Mouse (Mus musculus): ENCODE data around the gene Ap1m2. TPM values are rescaled to one million over a fixed set of nuclear protein-coding genes. Genes with fewer than 3 reads are reported as not detected.

Ap1m2 gene
- polyA plus RNA-seq, 1 experiment = 1.8 TPM

DNA sequence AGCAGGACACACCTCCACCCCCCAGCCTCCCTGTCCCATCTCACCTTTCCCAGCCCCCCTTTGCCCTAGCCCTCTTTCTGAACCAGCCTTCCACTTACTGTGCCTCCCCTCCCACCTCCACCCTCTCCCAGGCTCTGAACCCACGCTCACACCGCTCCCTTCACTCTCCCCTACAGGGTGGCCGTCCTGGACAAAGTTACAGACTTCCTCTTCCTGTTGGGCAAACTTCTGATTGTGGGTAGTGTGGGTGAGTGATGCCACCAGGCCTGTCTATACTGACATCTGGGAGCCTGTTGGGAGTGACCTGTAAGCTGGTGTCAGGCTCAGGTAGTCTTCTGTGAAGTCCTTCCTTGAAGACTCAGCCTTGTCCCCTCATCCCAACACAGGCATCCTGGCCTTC is 36.0 kb upstream of the Ap1m2 start:
- Histone ChIP-seq H3K4me1 (ENCODE audit: control insufficient read depth, insufficient read depth, low read length) (no peaks in the 10 kb centered on the region), H3K27me3 (ENCODE audit: control insufficient read depth, insufficient read depth, low read length) (no peaks in the 10 kb centered on the region), H3K27ac (ENCODE audit: insufficient read depth, low read length) (no peak overlapping the region), H3K4me3 (replicated peaks; ENCODE audit: insufficient read depth, low read depth, low read length) (no peak overlapping the region)
- TF ChIP-seq POLR2A (IDR thresholded peaks at IDR 0.05; ENCODE audit: borderline replicate concordance, insufficient read depth, low read length) = no peak
- TF ChIP-seq CTCF (IDR thresholded peaks at IDR 0.05; ENCODE audit: borderline replicate concordance, insufficient read depth, low read depth, low read length) = no peak
- 96% methylated on average over 3 of the region's 3 CpGs for WGBS
- no peak for DNase-seq

DNA sequence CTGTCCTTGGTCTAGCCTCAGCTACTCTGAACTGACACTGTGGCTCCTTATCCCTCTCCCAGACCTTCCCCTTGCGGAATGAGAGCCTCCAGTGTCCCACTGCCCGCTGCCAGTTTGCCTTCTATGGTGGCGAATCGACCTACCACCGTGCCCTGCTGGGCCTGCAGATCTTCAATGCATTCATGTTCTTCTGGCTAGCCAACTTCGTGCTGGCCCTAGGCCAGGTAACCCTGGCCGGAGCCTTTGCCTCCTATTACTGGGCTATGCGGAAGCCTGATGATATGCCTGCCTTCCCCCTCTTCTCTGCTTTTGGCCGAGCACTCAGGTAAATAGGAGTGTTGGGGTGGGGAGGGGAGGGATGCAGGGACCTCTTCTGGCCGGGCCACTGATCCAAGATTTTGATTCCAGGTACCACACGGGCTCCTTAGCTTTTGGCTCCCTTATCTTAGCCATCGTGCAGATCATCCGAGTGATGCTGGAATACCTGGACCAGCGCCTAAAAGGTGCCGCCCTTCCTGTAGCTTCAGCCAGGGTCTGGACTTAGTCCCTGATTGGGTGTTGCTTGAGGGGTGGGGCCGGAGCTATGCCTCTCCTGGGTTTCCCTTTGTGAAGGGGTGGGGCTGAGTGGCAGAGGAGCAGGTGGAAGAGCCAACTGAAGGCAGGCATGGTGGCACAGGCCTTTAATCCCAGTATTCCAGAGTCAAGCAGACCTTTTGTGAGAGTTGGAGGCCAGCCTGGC is 34.7 kb upstream of the Ap1m2 start:
- WGBS = 18% methylated on average over 16 of the region's 16 CpGs

DNA sequence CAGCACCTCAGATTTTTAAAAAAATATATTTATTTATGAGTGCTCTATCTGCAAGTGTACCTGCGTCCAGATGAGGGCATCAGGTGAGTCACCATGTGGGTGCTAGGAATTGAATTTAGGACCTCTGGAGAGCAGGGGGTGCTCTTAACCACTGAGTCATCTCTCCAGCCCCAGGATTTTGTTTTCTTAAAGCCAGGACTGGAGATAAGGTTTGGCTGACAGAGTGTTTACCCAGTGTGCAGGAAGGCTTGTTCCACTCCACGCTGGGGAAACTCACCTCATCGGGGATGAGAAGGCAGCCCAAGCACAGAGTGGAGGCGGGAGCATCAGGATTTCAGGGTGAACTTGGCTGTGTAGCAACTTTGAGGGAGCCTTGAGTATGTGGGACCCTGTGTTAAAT is 28.3 kb upstream of the Ap1m2 start:
- Histone ChIP-seq H3K4me1 (ENCODE audit: control insufficient read depth, insufficient read depth, low read length) (no peaks in the 10 kb centered on the region), H3K27ac (ENCODE audit: insufficient read depth, low read length) (no peak overlapping the region), H3K27me3 (ENCODE audit: control insufficient read depth, insufficient read depth, low read length) (no peaks in the 10 kb centered on the region), H3K4me3 (replicated peaks; ENCODE audit: insufficient read depth, low read depth, low read length) (no peak overlapping the region)
- no peak for TF ChIP-seq CTCF (IDR thresholded peaks at IDR 0.05; ENCODE audit: borderline replicate concordance, insufficient read depth, low read depth, low read length)
- no peak for DNase-seq
- WGBS = 90% methylated on average over 4 of the region's 4 CpGs

More for the DNA sequence above, 34.7 kb upstream of the Ap1m2 start:
- H3K27ac ChIP-seq (ENCODE audit: insufficient read depth, low read length) = no peak overlapping the region; the same call in 1 of the 2 replicates
- TF ChIP-seq POLR2A (IDR thresholded peaks at IDR 0.05; ENCODE audit: borderline replicate concordance, insufficient read depth, low read length) = no peak
- TF ChIP-seq CTCF (IDR thresholded peaks at IDR 0.05; ENCODE audit: borderline replicate concordance, insufficient read depth, low read depth, low read length) = no peak
- H3K4me3 ChIP-seq (replicated peaks; ENCODE audit: insufficient read depth, low read depth, low read length) = peak overlapping the region; percentile 22
- DNase-seq = peak; percentile 68 to 71
- H3K4me1 ChIP-seq (ENCODE audit: control insufficient read depth, insufficient read depth, low read length) = no peaks in the 10 kb centered on the region
- H3K27me3 ChIP-seq (ENCODE audit: control insufficient read depth, insufficient read depth, low read length) = no peaks in the 10 kb centered on the region

DNA sequence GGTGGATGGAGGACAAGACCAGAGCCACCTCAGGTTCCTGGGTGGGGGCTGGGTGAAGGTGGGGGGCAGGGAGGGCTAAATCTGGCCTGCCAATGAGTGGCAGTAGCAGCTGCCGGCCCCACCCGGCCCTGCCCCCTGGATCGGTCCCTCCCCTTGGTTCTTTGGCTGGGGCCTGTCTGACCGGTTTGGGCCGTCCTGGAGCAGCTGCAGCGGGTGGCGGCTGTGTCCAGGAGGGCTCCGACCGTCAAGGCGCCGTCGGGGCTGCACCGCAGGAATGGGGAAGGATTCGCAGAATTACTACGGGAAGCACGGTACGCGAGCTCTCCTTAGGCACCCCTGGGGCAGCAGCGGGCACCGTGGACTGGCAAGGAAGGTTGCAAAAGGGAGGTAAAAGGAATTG is 25.5 kb upstream of the Ap1m2 start:
- WGBS = 46% methylated on average over 20 of the region's 20 CpGs
- Histone ChIP-seq H3K27ac (ENCODE audit: insufficient read depth, low read length) (no peak overlapping the region), H3K4me3 (replicated peaks; ENCODE audit: insufficient read depth, low read depth, low read length) (no peak overlapping the region), H3K4me1 (ENCODE audit: control insufficient read depth, insufficient read depth, low read length) (no peaks in the 10 kb centered on the region; the same call in 1 of the 2 replicates), H3K27me3 (ENCODE audit: control insufficient read depth, insufficient read depth, low read length) (no peaks in the 10 kb centered on the region)
- no peak for DNase-seq
- no peak for TF ChIP-seq POLR2A (IDR thresholded peaks at IDR 0.05; ENCODE audit: borderline replicate concordance, insufficient read depth, low read length)
- TF ChIP-seq CTCF (IDR thresholded peaks at IDR 0.05; ENCODE audit: borderline replicate concordance, insufficient read depth, low read depth, low read length) = no peak

DNA sequence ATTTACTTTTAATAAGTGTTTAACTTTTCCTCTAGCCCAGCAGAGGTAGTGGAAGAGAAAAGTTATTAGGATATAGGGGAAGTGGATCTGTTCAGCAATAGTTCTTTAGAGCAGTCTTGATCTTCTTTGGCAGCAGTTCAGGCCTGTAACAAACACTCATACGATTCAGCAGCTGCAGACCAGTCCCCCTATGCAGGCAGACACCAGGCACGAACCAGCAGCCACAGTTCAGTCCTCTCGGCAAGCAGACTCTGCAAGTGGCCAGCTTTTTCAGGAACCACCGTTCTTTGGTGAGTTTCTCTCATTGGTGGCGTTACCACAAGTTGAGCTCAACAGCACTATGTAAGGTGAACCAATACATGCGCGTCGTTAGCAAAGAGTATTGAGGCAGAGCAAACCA is 24.4 kb upstream of the Ap1m2 start:
- Histone ChIP-seq H3K27ac (ENCODE audit: insufficient read depth, low read length) (no peak overlapping the region), H3K4me3 (replicated peaks; ENCODE audit: insufficient read depth, low read depth, low read length) (no peak overlapping the region), H3K4me1 (ENCODE audit: control insufficient read depth, insufficient read depth, low read length) (no peaks in the 10 kb centered on the region; the same call in 1 of the 2 replicates), H3K27me3 (ENCODE audit: control insufficient read depth, insufficient read depth, low read length) (no peaks in the 10 kb centered on the region)
- TF ChIP-seq POLR2A (IDR thresholded peaks at IDR 0.05; ENCODE audit: borderline replicate concordance, insufficient read depth, low read length) (no peak), CTCF (IDR thresholded peaks at IDR 0.05; ENCODE audit: borderline replicate concordance, insufficient read depth, low read depth, low read length) (no peak)
- WGBS = 74% methylated on average over 8 of the region's 8 CpGs
- DNase-seq = no peak

DNA sequence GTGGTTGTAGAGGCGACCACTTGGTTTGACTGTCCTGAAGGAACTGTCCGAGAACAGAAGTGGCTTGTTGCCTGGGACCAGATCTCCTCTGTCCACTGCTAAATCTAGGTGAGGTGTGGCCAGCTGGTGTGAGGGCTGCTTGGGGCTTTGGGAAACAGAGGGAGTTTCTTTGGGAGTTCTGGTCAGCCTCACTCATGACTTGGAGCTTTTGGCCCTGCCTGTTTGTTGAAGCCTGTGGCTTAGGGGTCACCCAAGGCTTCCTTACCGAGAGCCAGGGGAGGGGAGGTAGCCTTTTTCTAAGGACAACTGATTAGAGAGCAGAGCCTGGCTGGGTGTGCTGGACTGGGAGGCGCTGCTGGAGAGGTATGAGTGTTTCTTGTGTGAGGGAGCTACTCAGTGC is 23.3 kb upstream of the Ap1m2 start:
- H3K4me1 ChIP-seq (ENCODE audit: control insufficient read depth, insufficient read depth, low read length) = no peaks in the 10 kb centered on the region; the same call in 1 of the 2 replicates
- 90% methylated on average over 4 of the region's 4 CpGs for WGBS
- no peak overlapping the region for H3K27ac ChIP-seq (ENCODE audit: insufficient read depth, low read length)
- H3K4me3 ChIP-seq (replicated peaks; ENCODE audit: insufficient read depth, low read depth, low read length) = no peak overlapping the region
- TF ChIP-seq CTCF (IDR thresholded peaks at IDR 0.05; ENCODE audit: borderline replicate concordance, insufficient read depth, low read depth, low read length) (no peak), POLR2A (IDR thresholded peaks at IDR 0.05; ENCODE audit: borderline replicate concordance, insufficient read depth, low read length) (no peak)
- no peak for DNase-seq
- no peaks in the 10 kb centered on the region for H3K27me3 ChIP-seq (ENCODE audit: control insufficient read depth, insufficient read depth, low read length)

DNA sequence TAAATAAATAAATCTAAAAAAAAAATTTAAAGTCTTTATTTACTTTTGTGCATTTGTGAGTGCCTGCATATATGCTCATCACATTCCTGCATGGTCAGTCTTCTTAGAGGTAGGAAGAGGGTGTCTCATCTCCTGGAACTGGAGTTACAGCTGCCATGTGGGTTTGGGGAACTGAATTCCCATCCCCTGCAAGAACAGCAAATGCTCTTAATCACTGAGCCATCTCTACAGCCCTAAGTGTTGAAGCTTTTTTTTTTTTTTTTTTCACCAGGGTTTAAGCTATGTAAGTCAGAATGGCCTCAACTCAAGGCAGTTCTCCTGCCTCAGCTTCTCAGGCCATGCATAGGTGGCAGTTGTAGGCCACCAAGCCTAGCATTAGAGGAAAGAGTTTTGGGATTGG is 22.6 kb upstream of the Ap1m2 start:
- Histone ChIP-seq H3K4me3 (replicated peaks; ENCODE audit: insufficient read depth, low read depth, low read length) (no peak overlapping the region), H3K27me3 (ENCODE audit: control insufficient read depth, insufficient read depth, low read length) (no peaks in the 10 kb centered on the region), H3K4me1 (ENCODE audit: control insufficient read depth, insufficient read depth, low read length) (no peaks in the 10 kb centered on the region; the same call in 1 of the 2 replicates), H3K27ac (ENCODE audit: insufficient read depth, low read length) (no peak overlapping the region)
- TF ChIP-seq POLR2A (IDR thresholded peaks at IDR 0.05; ENCODE audit: borderline replicate concordance, insufficient read depth, low read length) = no peak
- TF ChIP-seq CTCF (IDR thresholded peaks at IDR 0.05; ENCODE audit: borderline replicate concordance, insufficient read depth, low read depth, low read length) = no peak
- no peak for DNase-seq

DNA sequence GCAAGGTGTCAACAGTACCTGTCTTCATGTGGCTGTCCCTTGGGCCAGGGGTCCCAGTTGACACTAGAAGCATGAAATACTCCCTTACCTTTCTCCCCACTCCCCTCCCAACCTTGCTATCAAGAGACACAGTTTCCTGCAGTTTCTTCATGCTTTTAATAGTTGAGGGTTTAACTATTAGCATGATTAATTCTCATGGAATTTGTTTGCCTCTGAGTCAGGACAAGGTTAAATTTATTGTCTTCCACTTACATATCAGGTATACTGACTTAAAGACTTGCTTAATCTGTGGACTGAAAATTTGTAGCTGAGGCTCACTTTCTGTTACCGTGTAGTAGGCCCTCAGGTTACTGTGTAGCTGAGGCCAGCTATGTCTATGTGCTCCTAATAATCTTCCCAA is 21.4 kb upstream of the Ap1m2 start:
- no peak overlapping the region for H3K27ac ChIP-seq (ENCODE audit: insufficient read depth, low read length)
- H3K4me1 ChIP-seq (ENCODE audit: control insufficient read depth, insufficient read depth, low read length) = no peaks in the 10 kb centered on the region; the same call in 1 of the 2 replicates
- DNase-seq = no peak
- no peak overlapping the region for H3K4me3 ChIP-seq (replicated peaks; ENCODE audit: insufficient read depth, low read depth, low read length)
- 98% methylated on average over 1 of the region's 1 CpGs for WGBS
- no peak for TF ChIP-seq POLR2A (IDR thresholded peaks at IDR 0.05; ENCODE audit: borderline replicate concordance, insufficient read depth, low read length)
- no peak for TF ChIP-seq CTCF (IDR thresholded peaks at IDR 0.05; ENCODE audit: borderline replicate concordance, insufficient read depth, low read depth, low read length)
- H3K27me3 ChIP-seq (ENCODE audit: control insufficient read depth, insufficient read depth, low read length) = no peaks in the 10 kb centered on the region

All from cerebellum, adult 2 months (tissue).